9 mouse cellular contexts compared by ENCODE assay signal in the genomic region with DNA sequence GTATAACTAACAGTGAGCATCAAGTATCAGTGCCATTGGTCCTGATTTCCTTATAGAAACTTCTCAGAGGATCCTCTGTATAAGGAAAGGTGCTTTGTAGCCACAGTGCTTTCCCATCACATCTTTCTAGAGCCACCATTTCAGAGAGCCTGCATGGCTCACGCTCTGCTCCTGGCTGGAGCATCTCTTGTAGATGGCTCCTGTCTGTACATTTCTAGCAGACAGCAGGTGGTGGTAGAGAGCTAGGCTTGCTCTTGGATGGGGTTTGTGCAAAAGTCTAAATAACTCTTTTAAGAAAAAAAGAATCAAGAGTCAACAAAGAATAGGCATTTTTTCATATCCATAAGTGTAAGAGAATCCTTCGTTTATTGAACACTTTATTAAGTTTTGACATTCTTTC. TPM values are rescaled to one million over a fixed set of nuclear protein-coding genes. Genes with fewer than 3 reads are reported as not detected.
"Had no signal": no experiment of that assay in that cellular context is flagged by ENCODE, and none has a peak within 500 bp of the region (broad histone marks: within the 10 kb centered on the region; RNA-seq: fewer than 3 reads in every experiment).

No protein-coding gene starts in this region.

RNA-seq across cellular contexts. Expression of a gene that starts 12.8 kb away (rescaled TPM):
- polyA plus RNA-seq: liver, embryonic 16.5 days; midbrain, embryonic 10.5 days; midbrain, embryonic 12.5 days; midbrain, embryonic 14.5 days; midbrain, embryonic 16.5 days; myocyte; neural tube, embryonic 11.5 days; neural tube, embryonic 13.5 days; stomach, embryonic 14.5 days had no signal
